Mouse (Mus musculus) retina, postnatal 1 day (tissue): ENCODE results near the gene Olfr235.
"Not testable (repeated sequence)": the region's sequence is repeated elsewhere in the genome, so short reads cannot be mapped to it uniquely, and the experiment has no call there.

ENCODE experiments used
- DNase-seq: peaks from one replicate; pipeline ENCODE4 v3.0.0-alpha.2; 2012

Olfr235 gene

DNA sequence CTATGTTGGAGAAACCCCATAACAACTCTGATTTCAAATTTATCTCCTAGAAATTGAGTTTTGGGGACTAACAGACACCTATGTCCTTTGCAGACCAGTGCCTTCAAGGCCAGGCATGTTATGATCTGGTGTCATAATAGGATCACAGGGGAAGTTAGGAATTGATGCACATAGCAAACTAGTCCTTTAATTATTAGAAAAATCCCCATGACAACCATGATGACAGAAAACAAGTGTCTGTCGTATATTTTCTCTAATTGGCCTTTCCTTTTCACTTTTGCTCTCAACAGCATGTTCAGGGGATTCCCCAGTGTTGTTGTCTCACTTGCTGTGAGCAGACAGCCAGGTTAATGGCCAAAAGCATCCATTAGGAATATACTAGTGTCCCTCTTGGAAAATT, at the start of gene Olfr235:
Gene Olfr235, plus strand, starts transcription at position 301 of the 400 bp plus-strand sequence.
- no peak for DNase-seq

DNA sequence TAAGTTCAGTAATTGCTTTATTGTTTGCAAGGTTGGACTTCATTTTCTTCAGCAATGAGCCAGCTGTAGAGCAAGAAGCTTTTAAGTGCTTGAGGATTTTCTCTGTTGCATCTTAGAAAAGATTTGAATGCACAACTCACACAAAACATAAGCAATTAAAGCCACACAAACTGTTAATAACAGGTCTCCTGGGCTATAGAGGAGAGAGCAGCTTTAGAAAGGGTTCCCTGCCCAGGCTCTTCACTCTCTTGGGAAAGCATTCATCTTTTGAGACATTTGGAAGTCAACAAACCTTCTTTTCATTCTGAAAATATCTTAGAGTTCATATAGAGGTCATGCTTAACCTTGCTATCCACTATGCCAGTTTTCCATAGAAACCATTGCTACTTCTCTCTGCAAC, 28.3 kb upstream of the Olfr235 start, which contains the start of gene Olfr1432:
Gene Olfr1432, minus strand, starts transcription at position 101 of the 400 bp plus-strand sequence.
- not testable (repeated sequence) for DNase-seq

- no peak for DNase-seq
Measured at GRCm38 (mm10) chr19:12241559-12241958, 19.3 kb upstream of the Olfr235 start, which contains the start of gene Olfr262. Olfr262 (minus strand) TSS chr19:12241659.

DNA sequence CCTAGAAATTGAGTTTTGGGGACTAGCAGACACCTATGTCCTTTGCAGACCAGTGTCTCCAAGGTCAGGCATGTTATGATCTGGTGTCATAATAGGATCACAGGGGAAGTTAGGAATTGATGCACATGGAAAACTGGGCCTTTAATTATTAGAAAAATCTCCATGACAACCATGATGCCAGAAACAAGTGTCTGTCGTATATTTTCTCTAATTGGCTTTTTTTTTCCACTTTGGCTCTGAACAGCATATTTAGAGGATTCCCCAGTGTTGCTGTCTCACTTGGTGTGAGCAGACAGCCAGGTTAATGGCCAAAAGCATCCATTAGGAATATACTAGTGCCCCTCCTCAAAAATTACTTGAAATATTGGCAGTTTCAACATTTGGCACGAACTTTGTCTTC, 18.7 kb downstream of the Olfr235 start, which contains the start of gene Olfr1434:
Gene Olfr1434, plus strand, starts transcription at position 301 of the 400 bp plus-strand sequence.
- DNase-seq: no peak

DNA sequence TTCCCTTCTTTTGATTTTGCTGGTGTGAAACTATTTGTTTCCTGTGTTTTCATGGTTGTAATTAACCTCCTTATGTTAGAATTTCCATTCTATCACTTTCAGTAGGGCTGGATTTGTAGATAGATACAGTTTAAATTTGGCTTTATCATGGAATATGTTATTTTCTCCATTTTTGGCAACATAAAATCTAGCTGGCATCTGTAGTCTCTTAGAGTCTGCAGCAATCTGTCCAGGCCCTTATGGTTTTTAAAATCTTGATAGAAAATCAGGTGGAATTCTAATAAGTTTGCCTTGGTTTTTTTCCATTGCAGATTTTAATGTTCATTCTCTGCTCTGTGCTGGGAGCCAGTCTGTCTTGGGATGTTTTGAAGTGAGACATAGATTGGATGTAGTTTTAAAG, 32.1 kb downstream of the Olfr235 start:
- DNase-seq: no peak

- not testable (repeated sequence) for DNase-seq
Measured at GRCm38 (mm10) chr19:12299030-12299429, 38.2 kb downstream of the Olfr235 start, which contains the start of gene Olfr1436. Olfr1436 (minus strand) TSS chr19:12299130.
